Mouse (Mus musculus): ENCODE measurements around the gene Tas2r130. TPM values are rescaled to one million over a fixed set of nuclear protein-coding genes. Genes with fewer than 3 reads are reported as not detected.
"Not testable (repeated sequence)": the region's sequence is repeated elsewhere in the genome, so short reads cannot be mapped to it uniquely, and the experiment has no call there.

Tas2r130 gene
- total RNA-seq (2014; rRNA removed), result not detected in 2 replicates
- not detected in 2 replicates for polyA plus RNA-seq (2012; rRNA removed)

- no peaks in the 10 kb centered on the region for H3K36me3 ChIP-seq (ENCODE audit: control insufficient read depth, insufficient read depth, low read length)
- H3K27ac ChIP-seq (replicated peaks; ENCODE audit: insufficient read depth, low read depth, low read length), result no peak within 1 kb of the TSS
- TF ChIP-seq POLR2A (IDR thresholded peaks at IDR 0.05; ENCODE audit: extremely low read depth, insufficient read depth, low read length) (no peak), CTCF (IDR thresholded peaks at IDR 0.05; ENCODE audit: low read depth, low read length) (no peak)
- H3K79me2 ChIP-seq (ENCODE audit: control insufficient read depth, insufficient read depth, low read length), result no peaks in the 10 kb centered on the region
- no peaks in the 10 kb centered on the region for H3K27me3 ChIP-seq (ENCODE audit: control insufficient read depth, insufficient read depth, low read length)
- H3K9ac ChIP-seq (ENCODE audit: low read depth, low read length), result no peak within 1 kb of the TSS
- 68% methylated on average over 3 of the region's 3 CpGs for WGBS
- H3K4me3 ChIP-seq (ENCODE audit: insufficient read depth, low read depth, low read length), result no peak within 1 kb of the TSS
- no peaks in the 10 kb centered on the region for H3K4me1 ChIP-seq (ENCODE audit: control insufficient read depth, insufficient read depth, low read length)
- DNase-seq (ENCODE audit: extremely low read depth, low read depth, low spot score), result no peak
Measured at GRCm38 (mm10) chr6:131630812-131631211, at the start of gene Tas2r130. TSS of gene Tas2r130 (minus strand) at chr6:131630912.

GRCm38 (mm10) chr6:131678786-131679185 lies 48.1 kb upstream of the Tas2r130 start, which contains the start of gene Tas2r106:
TSS of gene Tas2r106 (minus strand) at chr6:131678886.
- H3K9ac ChIP-seq (ENCODE audit: low read depth, low read length), result no peak within 1 kb of the TSS
- no peaks in the 10 kb centered on the region for H3K79me2 ChIP-seq (ENCODE audit: control insufficient read depth, insufficient read depth, low read length)

GRCm38 (mm10) chr6:131660049-131660448 lies 29.3 kb upstream of the Tas2r130 start, which contains the start of gene Tas2r107:
TSS of gene Tas2r107 (minus strand) at chr6:131660149.
- H3K27ac ChIP-seq (replicated peaks; ENCODE audit: insufficient read depth, low read depth, low read length), result no peak within 1 kb of the TSS
- H3K79me2 ChIP-seq (ENCODE audit: control insufficient read depth, insufficient read depth, low read length), result no peaks in the 10 kb centered on the region
- H3K4me1 ChIP-seq (ENCODE audit: control insufficient read depth, insufficient read depth, low read length), result no peaks in the 10 kb centered on the region
- no peak within 1 kb of the TSS for H3K9ac ChIP-seq (ENCODE audit: low read depth, low read length)
- no peak within 1 kb of the TSS for H3K4me3 ChIP-seq (ENCODE audit: insufficient read depth, low read depth, low read length)
- TF ChIP-seq POLR2A (IDR thresholded peaks at IDR 0.05; ENCODE audit: extremely low read depth, insufficient read depth, low read length) (no peak), CTCF (IDR thresholded peaks at IDR 0.05; ENCODE audit: low read depth, low read length) (no peak)
- H3K36me3 ChIP-seq (ENCODE audit: control insufficient read depth, insufficient read depth, low read length), result no peaks in the 10 kb centered on the region
- no peaks in the 10 kb centered on the region for H3K27me3 ChIP-seq (ENCODE audit: control insufficient read depth, insufficient read depth, low read length)
- DNase-seq (ENCODE audit: extremely low read depth, low read depth, low spot score), result no peak

More at GRCm38 (mm10) chr6:131678786-131679185, 48.1 kb upstream of the Tas2r130 start, which contains the start of gene Tas2r106:
- Histone ChIP-seq H3K4me1 (ENCODE audit: control insufficient read depth, insufficient read depth, low read length) (no peaks in the 10 kb centered on the region), H3K27ac (replicated peaks; ENCODE audit: insufficient read depth, low read depth, low read length) (no peak within 1 kb of the TSS), H3K27me3 (ENCODE audit: control insufficient read depth, insufficient read depth, low read length) (no peaks in the 10 kb centered on the region), H3K36me3 (ENCODE audit: control insufficient read depth, insufficient read depth, low read length) (no peaks in the 10 kb centered on the region), H3K4me3 (ENCODE audit: insufficient read depth, low read depth, low read length) (no peak within 1 kb of the TSS)
- no peak for DNase-seq (ENCODE audit: extremely low read depth, low read depth, low spot score)
- 61% methylated on average over 3 of the region's 3 CpGs for WGBS
- TF ChIP-seq POLR2A (IDR thresholded peaks at IDR 0.05; ENCODE audit: extremely low read depth, insufficient read depth, low read length) (no peak), CTCF (IDR thresholded peaks at IDR 0.05; ENCODE audit: low read depth, low read length) (no peak)

- H3K27me3 ChIP-seq (ENCODE audit: control insufficient read depth, insufficient read depth, low read length), result not testable (repeated sequence)
- WGBS, result 77% methylated on average over 1 of the region's 1 CpGs
Measured at GRCm38 (mm10) chr6:131609956-131610355, 20.8 kb downstream of the Tas2r130 start.

GRCm38 (mm10) chr6:131604821-131605220 lies 25.9 kb downstream of the Tas2r130 start:
- TF ChIP-seq POLR2A (IDR thresholded peaks at IDR 0.05; ENCODE audit: extremely low read depth, insufficient read depth, low read length) (no peak), CTCF (IDR thresholded peaks at IDR 0.05; ENCODE audit: low read depth, low read length) (no peak)
- WGBS, result 93% methylated on average over 4 of the region's 4 CpGs
- H3K36me3 ChIP-seq (ENCODE audit: control insufficient read depth, insufficient read depth, low read length), result no peaks in the 10 kb centered on the region
- no peak overlapping the region for H3K4me3 ChIP-seq (ENCODE audit: insufficient read depth, low read depth, low read length)
- no peak overlapping the region for H3K27ac ChIP-seq (replicated peaks; ENCODE audit: insufficient read depth, low read depth, low read length)
- no peak overlapping the region for H3K9ac ChIP-seq (ENCODE audit: low read depth, low read length)
- H3K79me2 ChIP-seq (ENCODE audit: control insufficient read depth, insufficient read depth, low read length), result no peaks in the 10 kb centered on the region
- H3K4me1 ChIP-seq (ENCODE audit: control insufficient read depth, insufficient read depth, low read length), result no peaks in the 10 kb centered on the region
- no peaks in the 10 kb centered on the region for H3K27me3 ChIP-seq (ENCODE audit: control insufficient read depth, insufficient read depth, low read length)
- no peak for DNase-seq (ENCODE audit: extremely low read depth, low read depth, low spot score)

More at GRCm38 (mm10) chr6:131609956-131610355, 20.8 kb downstream of the Tas2r130 start:
- not testable (repeated sequence) for DNase-seq (ENCODE audit: extremely low read depth, low read depth, low spot score); H3K4me1 ChIP-seq (ENCODE audit: control insufficient read depth, insufficient read depth, low read length); H3K27ac ChIP-seq (replicated peaks; ENCODE audit: insufficient read depth, low read depth, low read length); H3K36me3 ChIP-seq (ENCODE audit: control insufficient read depth, insufficient read depth, low read length); H3K79me2 ChIP-seq (ENCODE audit: control insufficient read depth, insufficient read depth, low read length); H3K4me3 ChIP-seq (ENCODE audit: insufficient read depth, low read depth, low read length); H3K9ac ChIP-seq (ENCODE audit: low read depth, low read length)

Other genes with a start within 250 kb of the Tas2r130 start
- gene Ybx3, start 242.4 kb downstream of the Tas2r130 start, total RNA-seq (2014; rRNA removed), result 16.8 and 18.4 TPM in 2 replicates
- 18.3 and 23.9 TPM in 2 replicates for gene Ybx3, start 242.4 kb downstream of the Tas2r130 start, polyA plus RNA-seq (2012; rRNA removed)
- not detected in 2 replicates for gene 5430401F13Rik, start 144.5 kb downstream of the Tas2r130 start, total RNA-seq (2014; rRNA removed)
- not detected in 2 replicates for gene 5430401F13Rik, start 144.5 kb downstream of the Tas2r130 start, polyA plus RNA-seq (2012; rRNA removed)
- not detected in 2 replicates for gene Gm6619, start 144.5 kb downstream of the Tas2r130 start, total RNA-seq (2014; rRNA removed)
- gene Gm6619, start 144.5 kb downstream of the Tas2r130 start, polyA plus RNA-seq (2012; rRNA removed), result not detected in 2 replicates
- gene Tas2r107, start 29.2 kb upstream of the Tas2r130 start, total RNA-seq (2014; rRNA removed), result not detected in 2 replicates
- gene Tas2r107, start 29.2 kb upstream of the Tas2r130 start, polyA plus RNA-seq (2012; rRNA removed), result not detected in 2 replicates
- gene Tas2r106, start 48.0 kb upstream of the Tas2r130 start, total RNA-seq (2014; rRNA removed), result not detected in 2 replicates
- not detected in 2 replicates for gene Tas2r106, start 48.0 kb upstream of the Tas2r130 start, polyA plus RNA-seq (2012; rRNA removed)
- gene Tas2r104, start 54.8 kb upstream of the Tas2r130 start, total RNA-seq (2014; rRNA removed), result not detected in 2 replicates
- not detected in 2 replicates for gene Tas2r104, start 54.8 kb upstream of the Tas2r130 start, polyA plus RNA-seq (2012; rRNA removed)
- not detected in 2 replicates for gene Tas2r105, start 56.6 kb upstream of the Tas2r130 start, total RNA-seq (2014; rRNA removed)
- gene Tas2r105, start 56.6 kb upstream of the Tas2r130 start, polyA plus RNA-seq (2012; rRNA removed), result not detected in 2 replicates
- gene Tas2r114, start 59.2 kb upstream of the Tas2r130 start, total RNA-seq (2014; rRNA removed), result not detected in 2 replicates
- gene Tas2r114, start 59.2 kb upstream of the Tas2r130 start, polyA plus RNA-seq (2012; rRNA removed), result not detected in 2 replicates

Measured in liver, adult 2 months (tissue).